Mouse (Mus musculus) hindbrain, embryonic 12.5 days (tissue): ENCODE measurements around the gene Brk1. TPM values are rescaled to one million over a fixed set of nuclear protein-coding genes. Genes with fewer than 3 reads are reported as not detected.

Experiments used
- ATAC-seq: fragments of 200-750 bp; cut with Nextera tagmentation; 2 replicates; pipeline ENCODE4 v1.8.0; 2017; ENCODE audit warnings: moderate TSS enrichment; ENCODE audit not compliant: low FRiP score
- H3K27ac ChIP-seq: fragments of 300-500 bp; sonication (generic); 2 replicates; pipeline ENCODE4 v1.5.1; 2016; ENCODE audit warnings: mild to moderate bottlenecking
- H3K27me3 ChIP-seq: fragments of 300-500 bp; sonication (generic); 2 replicates; pipeline ENCODE4 v1.6.1; 2016; ENCODE audit warnings: mild to moderate bottlenecking
- H3K36me3 ChIP-seq: fragments of 300-500 bp; sonication (generic); 2 replicates; pipeline ENCODE4 v1.6.1; 2016; ENCODE audit warnings: mild to moderate bottlenecking
- H3K4me1 ChIP-seq: fragments of 300-500 bp; sonication (generic); 2 replicates; pipeline ENCODE4 v1.6.1; 2016
- H3K4me2 ChIP-seq: fragments of 300-500 bp; sonication (generic); replicated peaks from 2 replicates; pipeline ENCODE4 v1.6.1; 2016; ENCODE audit warnings: mild to moderate bottlenecking
- H3K4me3 ChIP-seq: fragments of 300-500 bp; sonication (generic); 2 replicates; pipeline ENCODE4 v1.5.1; 2016; ENCODE audit warnings: mild to moderate bottlenecking
- H3K9ac ChIP-seq: fragments of 300-500 bp; sonication (generic); 2 replicates; pipeline ENCODE4 v1.6.1; 2016; ENCODE audit warnings: mild to moderate bottlenecking, moderate library complexity
- H3K9me3 ChIP-seq: fragments of 300-500 bp; sonication (generic); replicated peaks from 2 replicates; pipeline ENCODE4 v1.6.1; 2016; ENCODE audit warnings: mild to moderate bottlenecking
- WGBS: fragments of 180-500 bp; shearing (Covaris S2); methylation state at CpG from one replicate; pipeline ENCODE4 v1.1.7; 2016; 5-methylcytosine and 5-hydroxymethylcytosine counted together
- polyA plus RNA-seq: library from polyadenylated mRNA; unstranded; fragments of >200 nt; fragmentation: Nextera tagmentation; extraction: Ambion mirVana; gene quantifications from 2 replicates; pipeline ENCODE4 v1.2.1, GENCODE M21; 2016

The Brk1 gene
- polyA plus RNA-seq: 201 and 207 TPM in 2 replicates

DNA sequence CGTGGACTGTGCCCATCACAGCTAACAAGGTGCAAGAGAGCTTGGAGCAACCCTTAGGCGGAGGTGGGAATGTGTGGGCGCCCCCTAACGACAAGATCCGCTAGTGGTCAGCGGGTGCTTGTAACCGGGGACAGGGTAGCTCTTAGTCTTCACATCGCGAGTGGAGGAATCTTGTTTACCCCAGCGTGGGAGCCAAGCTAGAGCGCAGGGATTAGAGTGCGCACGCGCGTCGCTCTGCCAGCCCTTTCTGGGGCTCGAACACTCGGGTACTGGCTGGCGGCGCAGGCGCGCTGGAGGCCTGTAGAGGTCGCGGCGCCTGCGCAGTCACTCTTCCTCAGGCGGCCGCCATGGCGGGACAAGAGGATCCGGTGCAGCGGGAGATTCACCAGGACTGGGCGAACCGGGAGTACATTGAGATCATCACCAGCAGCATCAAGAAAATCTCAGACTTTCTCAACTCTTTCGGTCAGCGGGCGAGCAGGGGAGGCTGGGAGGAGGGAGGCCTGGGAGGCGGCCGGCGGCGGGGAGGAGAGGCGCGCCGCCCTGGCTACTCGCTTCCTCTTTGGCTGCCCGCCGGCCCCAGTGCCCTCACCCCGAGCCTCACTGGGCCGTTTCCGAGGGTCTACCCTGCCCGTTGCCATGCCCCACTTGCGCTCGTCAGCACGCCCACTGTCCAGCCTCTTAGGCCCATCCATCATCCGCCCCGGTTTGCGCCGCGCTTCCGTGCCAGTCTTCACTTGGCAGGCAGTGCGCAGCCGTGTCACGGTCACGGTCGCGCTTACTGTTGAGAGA lies at the start of gene Brk1:
TSS of gene Brk1 (plus strand) at position 341 of the 792 bp plus-strand sequence.
- H3K9ac ChIP-seq: peak within 1 kb of the TSS; percentile 96
- H3K4me1 ChIP-seq: peaks cover 24% of the 10 kb centered on the region
- no peaks in the 10 kb centered on the region for H3K36me3 ChIP-seq
- H3K9me3 ChIP-seq: no peaks in the 10 kb centered on the region
- H3K27me3 ChIP-seq: no peaks in the 10 kb centered on the region
- H3K4me2 ChIP-seq: peak within 1 kb of the TSS; percentile 89
- peak; percentile 95 for ATAC-seq
- under 1% methylated on average over 61 of the region's 65 CpGs for WGBS
- H3K27ac ChIP-seq: peak within 1 kb of the TSS; percentile 80
- peak within 1 kb of the TSS; percentile 93 for H3K4me3 ChIP-seq

DNA sequence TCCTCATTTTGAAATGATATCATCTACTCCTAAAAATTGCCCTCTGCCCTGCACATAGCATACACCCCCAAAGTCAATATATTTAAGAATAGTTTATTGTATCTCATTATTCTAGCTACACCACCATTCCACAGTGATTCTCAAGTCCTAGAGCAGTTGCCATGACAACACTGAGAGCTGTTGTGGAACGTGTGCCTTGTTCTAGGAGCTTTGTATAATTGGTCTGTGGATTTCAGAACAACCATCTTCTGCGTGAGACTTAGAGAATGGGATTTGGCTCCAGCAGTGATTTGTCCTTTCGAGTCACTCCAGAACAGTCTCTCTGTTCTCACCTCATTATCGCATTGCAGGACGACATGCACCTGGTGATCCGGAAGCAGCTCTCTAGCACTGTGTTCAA lies 44.8 kb upstream of the Brk1 start:
- no peak overlapping the region for H3K27ac ChIP-seq
- no peak overlapping the region for H3K4me3 ChIP-seq
- ATAC-seq: no peak
- no peak overlapping the region for H3K9ac ChIP-seq
- H3K9me3 ChIP-seq: no peaks in the 10 kb centered on the region
- no peaks in the 10 kb centered on the region for H3K27me3 ChIP-seq
- H3K4me2 ChIP-seq: no peak overlapping the region
- no peaks in the 10 kb centered on the region for H3K4me1 ChIP-seq
- H3K36me3 ChIP-seq: peaks cover 7% of the 10 kb centered on the region; the same call in 1 of the 2 replicates
- WGBS: 73% methylated on average over 6 of the region's 6 CpGs

DNA sequence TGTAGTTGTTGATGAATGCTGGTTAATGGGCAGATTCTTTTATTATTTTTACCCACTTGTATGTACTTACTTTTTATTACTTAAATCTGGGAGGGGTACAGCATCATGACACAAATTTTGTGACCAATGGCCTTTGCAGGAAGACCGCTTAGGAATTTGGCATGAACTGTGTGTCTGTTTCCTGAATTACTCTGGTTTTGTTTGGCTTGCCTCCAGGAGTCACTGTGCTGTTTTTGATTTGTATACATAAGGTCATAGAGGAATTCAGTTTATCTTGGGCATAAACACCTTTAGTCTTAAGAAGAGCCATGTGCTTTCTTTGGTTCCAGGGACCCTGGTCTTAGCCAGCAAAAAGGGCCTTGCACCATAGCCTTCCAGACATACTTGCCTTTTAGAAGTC lies 40.0 kb upstream of the Brk1 start:
- Histone ChIP-seq H3K9me3 (no peaks in the 10 kb centered on the region), H3K36me3 (peaks cover 13% of the 10 kb centered on the region), H3K4me3 (no peak overlapping the region), H3K4me2 (no peak overlapping the region), H3K27ac (no peak overlapping the region), H3K9ac (no peak overlapping the region), H3K4me1 (no peaks in the 10 kb centered on the region), H3K27me3 (no peaks in the 10 kb centered on the region)
- 91% methylated on average over 1 of the region's 1 CpGs for WGBS
- ATAC-seq: no peak

DNA sequence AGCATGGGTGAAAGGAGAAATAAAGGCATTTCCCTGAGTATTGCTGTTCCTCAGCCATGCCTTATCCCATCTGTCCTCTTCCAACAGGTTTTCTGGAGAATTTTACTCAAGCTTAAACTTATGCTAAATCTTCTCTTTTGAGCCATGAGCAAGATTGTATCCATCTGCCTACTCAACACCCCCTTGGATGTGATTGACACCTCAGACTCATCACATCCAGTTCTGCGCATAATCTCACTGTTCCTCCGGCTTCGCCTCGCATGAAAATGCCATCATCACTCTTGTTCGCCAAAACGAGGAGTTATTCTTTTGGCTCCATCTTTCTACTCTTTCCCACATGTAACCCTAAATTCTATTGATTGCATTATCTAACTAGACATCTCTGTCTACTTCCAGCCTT lies 28.5 kb upstream of the Brk1 start:
- H3K4me3 ChIP-seq: no peak overlapping the region
- no peak overlapping the region for H3K27ac ChIP-seq
- WGBS: 96% methylated on average over 6 of the region's 6 CpGs
- H3K9ac ChIP-seq: no peak overlapping the region
- no peaks in the 10 kb centered on the region for H3K27me3 ChIP-seq
- H3K4me2 ChIP-seq: no peak overlapping the region
- H3K4me1 ChIP-seq: no peaks in the 10 kb centered on the region
- no peak for ATAC-seq
- H3K36me3 ChIP-seq: peaks cover 16% of the 10 kb centered on the region; the same call in 1 of the 2 replicates
- no peaks in the 10 kb centered on the region for H3K9me3 ChIP-seq

DNA sequence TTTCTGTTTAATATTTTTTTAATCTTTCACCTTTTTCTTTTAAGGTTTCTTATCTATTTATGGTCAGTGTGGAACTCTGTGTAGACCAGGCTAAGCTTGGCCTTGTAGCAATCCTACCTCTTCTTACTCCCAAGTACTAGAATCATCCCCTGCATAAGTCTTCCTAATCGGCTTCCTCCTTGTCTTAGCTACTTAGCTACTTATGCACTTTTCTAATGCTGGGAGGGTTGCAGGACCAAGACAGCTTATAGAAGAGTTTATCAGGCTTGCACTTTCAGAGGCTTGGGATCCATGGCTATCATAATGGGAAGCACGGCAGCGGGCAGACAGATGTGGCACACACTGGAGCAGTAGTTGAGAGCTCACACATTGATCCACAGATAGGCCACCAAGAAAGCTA lies 25.3 kb upstream of the Brk1 start:
- Histone ChIP-seq H3K4me3 (no peak overlapping the region), H3K27ac (no peak overlapping the region), H3K9me3 (no peaks in the 10 kb centered on the region), H3K4me2 (no peak overlapping the region), H3K4me1 (no peaks in the 10 kb centered on the region), H3K27me3 (no peaks in the 10 kb centered on the region), H3K36me3 (peaks cover 9% of the 10 kb centered on the region; the same call in 1 of the 2 replicates), H3K9ac (no peak overlapping the region)
- ATAC-seq: no peak
- WGBS: 92% methylated on average over 3 of the region's 3 CpGs

DNA sequence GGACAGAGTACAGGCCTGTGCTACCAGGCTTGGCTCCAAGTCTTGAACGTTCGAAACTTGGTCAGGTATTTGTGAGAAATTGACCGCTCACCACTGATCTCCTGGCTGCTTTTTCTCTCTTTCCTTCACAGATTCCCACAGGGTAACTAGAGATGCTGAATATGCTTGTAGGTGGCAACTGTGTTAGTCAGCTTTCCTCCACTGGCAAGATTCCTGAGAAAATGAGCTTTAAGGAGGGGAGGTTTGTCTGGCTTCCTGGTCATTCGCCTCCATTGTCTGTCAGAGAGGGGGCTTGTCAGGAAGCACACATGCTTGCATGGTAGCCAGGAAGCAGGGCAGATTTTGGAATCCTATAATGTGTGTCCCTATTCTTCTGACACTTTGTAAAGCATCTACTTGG lies 21.5 kb upstream of the Brk1 start:
- Histone ChIP-seq H3K9ac (no peak overlapping the region), H3K27ac (no peak overlapping the region), H3K4me2 (no peak overlapping the region), H3K9me3 (no peaks in the 10 kb centered on the region), H3K27me3 (no peaks in the 10 kb centered on the region), H3K36me3 (no peaks in the 10 kb centered on the region), H3K4me1 (no peaks in the 10 kb centered on the region), H3K4me3 (no peak overlapping the region)
- 88% methylated on average over 4 of the region's 4 CpGs for WGBS
- no peak for ATAC-seq

DNA sequence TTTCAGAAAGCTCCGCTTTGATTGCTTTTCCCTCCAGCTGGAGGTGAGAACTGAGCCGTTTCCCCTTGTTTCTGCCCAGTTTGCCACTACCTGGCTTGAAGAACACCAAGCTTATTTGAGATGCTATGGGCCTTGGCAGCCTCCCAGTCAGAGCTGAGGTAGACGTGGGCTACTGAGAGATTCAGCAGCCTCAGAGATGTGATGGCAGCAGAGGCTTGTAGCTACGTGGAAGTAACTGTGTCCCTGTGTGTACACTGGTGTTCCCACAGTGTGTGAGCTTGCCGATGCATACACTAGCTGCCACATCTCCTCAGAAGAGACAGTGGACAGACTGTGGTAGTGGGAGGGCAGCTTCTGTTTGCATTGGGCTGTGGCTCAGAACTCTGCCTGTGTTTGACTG lies 19.5 kb upstream of the Brk1 start:
- H3K4me2 ChIP-seq: no peak overlapping the region
- no peak for ATAC-seq
- H3K36me3 ChIP-seq: no peaks in the 10 kb centered on the region
- no peak overlapping the region for H3K4me3 ChIP-seq
- no peaks in the 10 kb centered on the region for H3K27me3 ChIP-seq
- no peak overlapping the region for H3K27ac ChIP-seq
- no peaks in the 10 kb centered on the region for H3K4me1 ChIP-seq
- no peaks in the 10 kb centered on the region for H3K9me3 ChIP-seq
- no peak overlapping the region for H3K9ac ChIP-seq
- WGBS: 86% methylated on average over 5 of the region's 5 CpGs

DNA sequence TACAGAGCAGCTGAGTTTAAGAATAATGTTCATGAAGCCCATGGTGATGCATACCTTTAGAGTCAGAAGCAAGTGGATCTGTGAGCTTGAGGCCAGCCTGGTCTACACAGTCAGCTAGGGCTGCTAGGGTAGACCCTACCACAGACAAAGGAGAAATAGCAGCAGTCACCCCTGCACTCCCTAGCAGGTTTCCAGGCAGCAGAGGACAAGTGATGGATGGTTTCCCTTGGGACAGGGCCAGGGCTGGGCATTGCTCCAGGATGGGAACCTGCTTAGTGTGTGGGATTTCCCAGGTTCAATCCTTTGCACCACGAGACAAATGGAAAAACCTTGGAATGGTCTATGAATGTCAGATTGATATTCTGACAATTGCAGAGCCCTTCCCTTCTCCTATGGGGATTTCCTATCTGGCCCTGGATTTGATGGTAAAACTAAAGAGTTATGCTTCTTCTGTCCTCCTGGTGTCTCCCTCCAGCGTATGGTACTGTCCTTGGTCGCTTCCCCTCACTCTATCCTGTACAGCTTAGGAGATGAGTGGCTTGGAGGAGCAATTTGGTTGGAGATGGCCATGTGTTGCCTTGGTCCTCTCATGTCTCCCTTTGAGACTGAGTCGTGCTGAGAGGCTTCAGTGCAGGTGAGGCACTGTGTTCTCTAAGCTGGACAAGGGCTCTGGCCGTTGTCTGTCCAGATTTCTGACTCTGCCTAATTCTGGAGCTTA lies 17.9 kb upstream of the Brk1 start:
- no peak overlapping the region for H3K9ac ChIP-seq
- H3K27me3 ChIP-seq: no peaks in the 10 kb centered on the region
- WGBS: 87% methylated on average over 5 of the region's 5 CpGs
- H3K4me2 ChIP-seq: no peak overlapping the region
- ATAC-seq: no peak
- H3K9me3 ChIP-seq: no peaks in the 10 kb centered on the region
- H3K4me1 ChIP-seq: no peaks in the 10 kb centered on the region
- no peak overlapping the region for H3K27ac ChIP-seq
- no peaks in the 10 kb centered on the region for H3K36me3 ChIP-seq
- no peak overlapping the region for H3K4me3 ChIP-seq

DNA sequence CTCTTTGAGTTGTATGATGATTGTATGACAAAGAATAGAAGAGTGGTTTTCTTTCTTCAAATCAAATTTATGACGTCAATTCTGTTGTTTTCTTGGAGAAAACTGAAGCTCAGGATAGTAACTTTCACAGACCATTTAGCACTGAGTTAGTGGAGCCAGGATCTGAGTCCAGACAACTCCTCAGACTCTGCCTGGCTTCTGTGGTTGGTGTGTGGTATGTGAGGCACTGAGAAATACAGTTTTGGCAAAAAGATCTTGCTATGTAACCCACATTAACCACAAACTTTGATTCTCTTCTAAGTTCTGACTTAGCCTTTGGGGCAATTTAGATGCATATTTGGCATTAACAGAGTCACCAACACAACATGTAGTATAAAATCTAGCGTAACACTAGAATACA lies 11.9 kb upstream of the Brk1 start:
- Histone ChIP-seq H3K4me2 (no peak overlapping the region), H3K9me3 (no peaks in the 10 kb centered on the region), H3K27ac (no peak overlapping the region), H3K4me1 (no peaks in the 10 kb centered on the region), H3K36me3 (no peaks in the 10 kb centered on the region), H3K27me3 (no peaks in the 10 kb centered on the region), H3K4me3 (no peak overlapping the region), H3K9ac (no peak overlapping the region)
- WGBS: 98% methylated on average over 2 of the region's 2 CpGs
- ATAC-seq: no peak

DNA sequence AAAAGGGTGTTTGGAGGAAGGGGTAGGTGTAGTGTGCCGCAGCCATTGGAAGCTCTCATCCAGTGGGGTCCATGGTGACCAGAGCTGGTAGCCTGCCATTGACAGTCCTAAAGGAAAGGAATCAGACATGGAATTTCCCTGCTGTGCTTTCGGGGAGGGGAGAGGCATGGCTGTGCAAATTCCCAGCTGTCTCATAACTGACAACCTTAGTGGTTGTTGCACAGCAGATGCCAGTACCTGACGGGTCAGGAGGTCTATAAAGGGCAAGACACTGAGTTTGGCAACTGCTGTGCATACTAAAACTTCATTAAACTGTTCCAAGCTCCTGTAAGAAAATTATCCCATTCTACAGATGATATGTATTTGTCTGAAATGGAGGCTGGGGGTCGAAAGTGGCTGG lies 6.6 kb upstream of the Brk1 start:
- H3K36me3 ChIP-seq: no peaks in the 10 kb centered on the region
- 87% methylated on average over 4 of the region's 4 CpGs for WGBS
- no peak overlapping the region for H3K9ac ChIP-seq
- no peak overlapping the region for H3K4me3 ChIP-seq
- no peak for ATAC-seq
- H3K27ac ChIP-seq: no peak overlapping the region
- H3K27me3 ChIP-seq: no peaks in the 10 kb centered on the region
- H3K9me3 ChIP-seq: no peaks in the 10 kb centered on the region
- no peak overlapping the region for H3K4me2 ChIP-seq
- peaks cover 6% of the 10 kb centered on the region; the same call in 1 of the 2 replicates for H3K4me1 ChIP-seq

DNA sequence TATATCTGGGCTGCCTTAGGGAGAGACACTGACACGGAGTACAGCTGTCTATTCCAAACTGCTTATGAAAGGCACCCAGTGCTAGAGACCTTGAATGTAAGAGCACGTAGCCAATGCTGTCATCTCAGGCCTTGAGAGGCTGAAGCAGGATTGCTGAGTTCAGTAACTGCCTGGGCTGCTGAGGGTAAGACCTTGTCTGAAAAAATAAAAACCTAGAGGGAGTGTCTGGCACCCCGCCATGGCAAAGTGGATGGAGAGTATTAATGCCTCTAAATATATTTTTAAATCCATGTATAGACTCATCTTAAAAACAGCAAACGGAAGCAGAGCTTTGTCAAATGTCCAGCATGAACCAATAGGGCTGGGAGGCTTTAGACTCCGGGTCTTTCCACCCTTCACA lies 4.7 kb upstream of the Brk1 start:
- Histone ChIP-seq H3K9me3 (no peaks in the 10 kb centered on the region), H3K36me3 (no peaks in the 10 kb centered on the region), H3K4me2 (no peak overlapping the region), H3K27ac (no peak overlapping the region), H3K27me3 (no peaks in the 10 kb centered on the region), H3K9ac (no peak overlapping the region), H3K4me3 (no peak overlapping the region), H3K4me1 (peaks cover 6% of the 10 kb centered on the region; the same call in 1 of the 2 replicates)
- no peak for ATAC-seq
- 84% methylated on average over 5 of the region's 5 CpGs for WGBS

DNA sequence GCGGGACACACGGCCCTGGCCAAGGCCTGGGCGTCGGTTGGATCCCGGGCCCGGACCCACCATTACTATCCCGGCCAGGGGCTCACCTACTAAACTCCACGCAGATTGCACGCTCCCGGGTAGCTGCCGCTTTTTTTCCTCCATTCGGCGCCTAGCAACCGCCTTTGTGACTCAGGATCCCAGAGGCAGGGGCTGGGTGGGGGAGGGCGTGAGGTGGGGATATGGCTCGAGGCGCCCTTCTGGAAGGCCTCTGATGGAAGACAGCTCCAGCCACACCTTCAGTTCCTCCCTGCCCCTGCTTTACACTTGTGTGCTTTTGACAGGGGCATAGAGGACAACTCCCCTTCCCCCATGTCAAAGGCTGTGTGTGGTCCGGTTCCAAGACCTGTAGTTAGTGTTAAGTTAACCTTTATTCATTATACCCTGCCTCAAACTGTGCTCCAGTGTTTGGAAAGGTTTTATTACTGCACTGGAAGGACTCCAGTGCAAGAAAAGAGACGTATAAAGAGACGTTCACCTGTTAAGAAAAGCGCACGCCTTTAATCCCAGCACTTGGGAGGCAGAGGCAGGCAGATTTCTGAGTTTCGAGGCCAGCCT lies 3.9 kb upstream of the Brk1 start, which contains the start of gene Fancd2os:
TSS of gene Fancd2os (minus strand) at position 173 of the 597 bp plus-strand sequence.
- H3K27ac ChIP-seq: no peak within 1 kb of the TSS
- H3K4me2 ChIP-seq: peak within 1 kb of the TSS; percentile 13; the same call in 1 of the 2 replicates
- ATAC-seq: no peak
- peaks cover 12% of the 10 kb centered on the region for H3K4me1 ChIP-seq
- H3K36me3 ChIP-seq: no peaks in the 10 kb centered on the region
- WGBS: 33% methylated on average over 23 of the region's 23 CpGs
- H3K27me3 ChIP-seq: no peaks in the 10 kb centered on the region
- no peaks in the 10 kb centered on the region for H3K9me3 ChIP-seq
- no peak within 1 kb of the TSS for H3K4me3 ChIP-seq
- H3K9ac ChIP-seq: peak within 1 kb of the TSS; percentile 18; the same call in 1 of the 2 replicates
